Mouse (Mus musculus): ENCODE data around the gene Proca1. TPM values are rescaled to one million over a fixed set of nuclear protein-coding genes. Genes with fewer than 3 reads are reported as not detected.

Proca1 gene
- polyA plus RNA-seq, 1 experiment from 2014 or later, result 3.2 TPM

DNA sequence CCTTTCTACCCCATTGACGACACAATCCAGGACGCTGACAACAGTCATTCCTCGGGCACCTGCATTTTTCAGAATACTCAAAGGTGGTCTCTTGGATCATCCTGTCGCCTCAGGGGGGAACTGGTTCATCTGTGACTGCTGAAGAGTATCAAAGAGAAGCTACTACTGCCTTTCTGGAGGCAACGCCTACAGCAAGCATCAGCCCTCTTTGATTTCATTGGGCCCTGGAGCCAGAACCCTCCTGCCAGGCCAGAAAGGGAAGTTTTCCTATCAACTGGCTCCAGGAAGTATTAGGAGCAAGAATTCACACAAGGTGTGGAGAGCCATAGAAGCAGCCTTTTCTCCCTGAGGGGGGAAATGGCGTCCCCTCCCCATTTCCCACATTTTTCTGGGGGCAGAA is 26.6 kb upstream of the Proca1 start:
- H3K27ac ChIP-seq, result no peak overlapping the region; the same call in 1 of the 2 replicates
- peak overlapping the region; percentile 91; the same call in 1 of the 2 replicates for H3K4me3 ChIP-seq
- no peaks in the 10 kb centered on the region for H3K9me3 ChIP-seq
- peaks cover 19% of the 10 kb centered on the region for H3K36me3 ChIP-seq
- no peak overlapping the region for H3K4me2 ChIP-seq
- no peaks in the 10 kb centered on the region for H3K27me3 ChIP-seq
- no peak overlapping the region for H3K9ac ChIP-seq
- WGBS, result 46% methylated on average over 6 of the region's 6 CpGs
- ATAC-seq (ENCODE audit: insufficient number of reproducible peaks, insufficient read depth, low FRiP score, low TSS enrichment, low read depth), result no peak
- H3K4me1 ChIP-seq, result peaks cover 38% of the 10 kb centered on the region

DNA sequence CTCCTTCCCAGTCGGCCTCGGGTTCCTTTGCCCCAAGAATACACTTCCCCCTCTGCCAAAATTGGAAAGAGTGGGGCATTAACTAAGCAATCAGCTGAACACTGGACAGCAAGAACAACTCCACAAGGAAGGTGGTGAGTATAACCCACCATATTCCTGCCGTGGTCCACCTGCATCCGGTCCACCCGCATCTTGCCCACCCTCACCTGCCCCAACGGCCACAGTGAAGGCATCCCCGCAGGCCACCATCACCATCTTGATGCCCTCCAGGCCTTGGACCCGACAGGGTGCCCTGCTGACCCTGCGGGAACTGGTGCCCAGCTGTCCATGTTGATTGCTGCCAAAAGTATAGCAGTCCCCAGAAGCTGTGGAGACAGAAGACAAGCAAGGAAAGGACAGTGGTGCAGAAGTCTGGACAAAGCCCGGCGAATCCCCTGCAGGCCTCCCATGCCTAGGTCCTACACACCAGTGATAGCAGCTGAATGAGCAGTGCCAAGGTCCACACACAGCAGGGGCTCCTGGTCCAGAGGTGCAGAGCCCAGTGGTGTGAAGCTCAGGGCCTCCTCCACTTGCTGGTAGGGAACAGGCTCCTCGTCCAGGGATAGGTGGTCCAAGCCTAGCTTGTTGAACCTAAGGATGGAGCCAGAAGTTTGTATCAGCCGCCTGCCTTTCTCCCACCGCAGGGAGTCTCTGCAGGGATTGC is 25.8 kb upstream of the Proca1 start:
- 82% methylated on average over 14 of the region's 14 CpGs for WGBS
- Histone ChIP-seq H3K9me3 (no peaks in the 10 kb centered on the region), H3K4me3 (no peak overlapping the region)

DNA sequence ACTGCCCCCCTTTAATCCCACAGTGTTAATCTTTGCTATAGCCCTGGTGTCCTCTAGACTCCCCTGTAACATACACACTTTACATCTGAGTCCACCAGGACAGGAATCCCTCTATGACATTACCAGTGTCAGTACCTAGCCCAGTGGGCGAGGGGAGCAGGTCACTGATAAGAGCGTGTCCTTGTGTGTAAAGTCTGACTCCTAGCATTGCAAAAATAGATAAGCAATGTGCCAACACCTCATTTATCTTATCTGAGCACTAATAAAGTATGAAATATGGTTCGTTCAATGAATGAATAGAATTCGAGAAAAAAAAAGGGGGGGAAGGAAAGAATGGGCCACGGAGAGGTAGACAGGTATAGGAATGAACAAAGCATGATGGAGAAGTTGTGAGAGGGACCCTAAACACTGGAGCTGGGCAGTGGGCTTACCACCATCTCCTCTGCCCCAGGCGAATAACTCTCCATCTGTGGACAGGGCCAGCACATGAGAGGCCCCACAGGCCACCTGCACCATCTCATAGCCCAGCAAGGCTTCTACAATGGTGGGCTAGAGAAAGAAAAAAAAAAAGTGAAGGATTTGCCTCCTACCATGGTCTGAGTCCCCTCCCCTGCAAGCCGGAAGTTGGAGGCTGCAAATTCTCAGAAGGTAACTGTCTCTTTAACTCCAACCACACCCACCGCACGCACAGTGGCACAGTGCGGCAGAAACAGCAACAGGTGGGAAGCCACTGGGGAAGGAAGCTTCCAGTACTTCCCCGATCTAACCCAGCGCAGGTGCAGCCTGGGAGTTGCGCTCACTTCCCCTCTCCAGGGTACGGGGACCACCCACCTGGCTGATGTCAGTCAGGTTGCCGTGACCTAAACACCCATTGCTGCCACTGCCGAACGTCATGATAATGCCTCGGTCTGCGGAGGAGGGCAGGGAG is 24.4 kb upstream of the Proca1 start:
- no peak overlapping the region for H3K27ac ChIP-seq
- ATAC-seq (ENCODE audit: insufficient number of reproducible peaks, insufficient read depth, low FRiP score, low TSS enrichment, low read depth), result no peak
- peaks cover 18% of the 10 kb centered on the region for H3K4me1 ChIP-seq
- H3K4me3 ChIP-seq, result no peak overlapping the region
- H3K9ac ChIP-seq, result no peak overlapping the region
- H3K9me3 ChIP-seq, result no peaks in the 10 kb centered on the region
- 0 out of 2 replicates have a peak, but pooled peaks cover 6% of the 10 kb centered on the region for H3K36me3 ChIP-seq
- 49% methylated on average over 19 of the region's 19 CpGs for WGBS
- no peak overlapping the region for H3K4me2 ChIP-seq
- H3K27me3 ChIP-seq, result no peaks in the 10 kb centered on the region

More for the DNA sequence above, 25.8 kb upstream of the Proca1 start:
- no peak overlapping the region for H3K9ac ChIP-seq
- H3K36me3 ChIP-seq, result peaks cover 18% of the 10 kb centered on the region
- H3K4me2 ChIP-seq, result no peak overlapping the region
- H3K4me1 ChIP-seq, result peaks cover 32% of the 10 kb centered on the region
- ATAC-seq (ENCODE audit: insufficient number of reproducible peaks, insufficient read depth, low FRiP score, low TSS enrichment, low read depth), result no peak
- no peaks in the 10 kb centered on the region for H3K27me3 ChIP-seq
- no peak overlapping the region for H3K27ac ChIP-seq

DNA sequence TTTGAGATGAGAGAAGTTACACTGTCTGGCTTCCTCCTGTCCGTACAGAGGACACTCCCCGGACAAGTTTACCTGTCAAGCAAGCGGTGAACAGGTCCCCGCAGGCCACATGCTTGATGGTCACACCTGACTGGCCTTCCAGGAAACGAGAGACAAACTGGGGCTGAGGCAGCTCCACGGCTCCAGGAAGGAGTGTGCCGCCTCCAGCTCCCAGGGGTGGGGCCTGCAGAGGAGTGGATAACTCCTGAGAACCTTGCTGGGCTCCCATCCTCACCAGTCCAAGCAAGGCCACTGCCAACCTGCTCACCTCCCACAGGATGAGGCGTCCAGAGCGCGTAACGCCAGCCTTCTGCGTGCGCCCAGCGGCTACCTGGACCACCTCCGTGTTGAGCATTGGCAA is 22.9 kb upstream of the Proca1 start:
- Histone ChIP-seq H3K27me3 (no peaks in the 10 kb centered on the region), H3K9ac (no peak overlapping the region), H3K4me3 (no peak overlapping the region), H3K9me3 (no peaks in the 10 kb centered on the region), H3K36me3 (0 out of 2 replicates have a peak, but pooled peaks cover 6% of the 10 kb centered on the region), H3K27ac (no peak overlapping the region), H3K4me1 (peaks cover 21% of the 10 kb centered on the region), H3K4me2 (no peak overlapping the region)
- ATAC-seq (ENCODE audit: insufficient number of reproducible peaks, insufficient read depth, low FRiP score, low TSS enrichment, low read depth), result no peak
- WGBS, result 88% methylated on average over 15 of the region's 15 CpGs

DNA sequence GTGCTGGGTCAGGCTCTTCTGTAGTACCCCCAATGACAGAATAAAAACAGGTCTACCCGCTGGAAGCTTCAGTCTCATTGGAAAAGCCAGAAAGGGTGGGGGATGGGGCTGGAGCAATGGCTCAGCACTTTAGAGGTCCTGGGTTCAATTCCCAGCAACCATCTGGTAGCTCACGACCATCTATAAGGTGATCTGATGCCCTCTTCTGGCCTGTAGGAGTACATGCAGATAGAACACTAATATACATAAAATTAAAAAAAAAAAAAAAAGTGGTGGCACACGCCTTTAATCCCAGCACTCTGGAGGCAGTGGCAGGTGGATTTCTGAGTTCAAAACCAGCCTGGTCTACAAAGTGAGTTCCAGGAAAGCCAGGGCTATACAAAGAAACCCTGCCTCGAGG is 21.9 kb upstream of the Proca1 start:
- ATAC-seq (ENCODE audit: insufficient number of reproducible peaks, insufficient read depth, low FRiP score, low TSS enrichment, low read depth), result no peak
- H3K4me1 ChIP-seq, result peaks cover 18% of the 10 kb centered on the region
- no peak overlapping the region for H3K9ac ChIP-seq
- no peaks in the 10 kb centered on the region for H3K9me3 ChIP-seq
- H3K4me2 ChIP-seq, result no peak overlapping the region
- H3K27me3 ChIP-seq, result no peaks in the 10 kb centered on the region
- no peak overlapping the region for H3K4me3 ChIP-seq
- 79% methylated on average over 4 of the region's 4 CpGs for WGBS
- H3K36me3 ChIP-seq, result 0 out of 2 replicates have a peak, but pooled peaks cover 6% of the 10 kb centered on the region
- H3K27ac ChIP-seq, result no peak overlapping the region

DNA sequence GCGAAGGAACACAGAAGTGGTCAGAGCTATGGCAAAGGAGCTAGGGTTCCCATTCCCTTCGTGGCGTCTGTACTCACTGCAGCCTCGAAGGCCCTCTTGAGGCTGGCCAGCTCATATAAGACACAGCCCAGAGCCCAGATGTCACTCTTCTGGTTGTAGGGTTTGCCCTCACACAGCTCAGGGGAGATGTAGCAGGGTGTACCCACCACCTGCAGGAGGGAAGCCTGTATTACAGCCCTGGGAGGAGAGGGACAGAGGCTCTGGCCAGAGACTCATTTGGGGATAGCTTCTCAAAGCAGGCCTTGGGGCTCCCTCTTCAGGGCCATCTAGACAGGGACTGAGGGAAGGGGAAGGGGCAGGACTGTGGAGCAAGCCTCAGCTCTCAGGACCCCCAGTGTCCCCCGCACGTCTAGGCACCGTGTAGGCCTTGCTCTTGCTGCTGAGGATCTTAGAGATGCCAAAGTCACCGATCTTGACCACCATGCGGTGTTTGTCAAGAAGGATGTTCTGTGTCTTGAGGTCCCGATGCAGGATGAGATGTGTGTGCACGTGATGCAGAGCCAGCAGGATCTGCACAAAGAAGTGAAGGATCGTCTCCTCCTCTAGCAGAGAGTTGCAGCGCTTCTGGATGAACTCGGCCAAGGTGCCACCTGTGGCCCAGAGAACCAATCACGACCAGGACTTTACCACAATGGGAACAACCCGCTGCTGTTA is 21.0 kb upstream of the Proca1 start:
- no peak for ATAC-seq (ENCODE audit: insufficient number of reproducible peaks, insufficient read depth, low FRiP score, low TSS enrichment, low read depth)
- 82% methylated on average over 16 of the region's 16 CpGs for WGBS
- no peak overlapping the region; the same call in 1 of the 2 replicates for H3K9ac ChIP-seq
- no peaks in the 10 kb centered on the region for H3K9me3 ChIP-seq
- peaks cover 15% of the 10 kb centered on the region for H3K4me1 ChIP-seq
- H3K27me3 ChIP-seq, result no peaks in the 10 kb centered on the region
- H3K36me3 ChIP-seq, result 0 out of 2 replicates have a peak, but pooled peaks cover 6% of the 10 kb centered on the region
- H3K4me3 ChIP-seq, result no peak overlapping the region
- H3K27ac ChIP-seq, result no peak overlapping the region
- no peak overlapping the region for H3K4me2 ChIP-seq

DNA sequence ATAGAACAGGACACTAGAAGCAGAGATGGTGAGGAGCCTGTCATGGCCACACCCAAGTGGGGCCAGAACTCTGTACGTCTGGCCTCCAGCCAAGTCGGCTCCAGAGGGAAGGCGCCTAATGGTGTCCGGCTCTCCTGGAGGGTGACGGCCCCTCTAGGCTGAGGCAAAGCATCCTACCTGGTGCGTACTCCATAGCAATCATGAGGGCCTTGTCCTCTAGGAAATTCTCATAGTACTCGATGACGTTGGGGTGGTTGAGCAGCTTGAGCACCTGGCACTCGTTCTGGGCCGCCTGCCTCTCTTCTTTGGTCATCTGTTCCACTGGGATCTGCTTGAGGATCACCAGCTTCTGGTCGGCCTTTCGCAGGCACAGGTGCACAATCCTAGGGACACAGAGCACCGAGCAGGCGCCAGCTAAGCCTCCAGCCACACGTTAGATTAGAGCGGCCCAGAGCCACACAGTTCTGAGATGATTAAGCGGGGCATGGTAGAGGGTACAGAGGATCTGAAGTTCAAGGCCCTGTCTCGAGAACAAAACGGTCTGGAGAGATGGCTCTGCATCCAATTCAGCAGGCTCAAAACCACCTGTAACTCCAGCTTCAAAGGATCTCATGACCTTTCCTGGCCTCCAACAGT is 20.3 kb upstream of the Proca1 start:
- Histone ChIP-seq H3K27me3 (no peaks in the 10 kb centered on the region), H3K4me3 (no peak overlapping the region), H3K4me2 (no peak overlapping the region), H3K27ac (no peak overlapping the region), H3K4me1 (peaks cover 21% of the 10 kb centered on the region), H3K36me3 (0 out of 2 replicates have a peak, but pooled peaks cover 6% of the 10 kb centered on the region), H3K9me3 (no peaks in the 10 kb centered on the region), H3K9ac (peak overlapping the region; percentile 2; the same call in 1 of the 2 replicates)
- 80% methylated on average over 19 of the region's 19 CpGs for WGBS
- ATAC-seq (ENCODE audit: insufficient number of reproducible peaks, insufficient read depth, low FRiP score, low TSS enrichment, low read depth), result no peak

DNA sequence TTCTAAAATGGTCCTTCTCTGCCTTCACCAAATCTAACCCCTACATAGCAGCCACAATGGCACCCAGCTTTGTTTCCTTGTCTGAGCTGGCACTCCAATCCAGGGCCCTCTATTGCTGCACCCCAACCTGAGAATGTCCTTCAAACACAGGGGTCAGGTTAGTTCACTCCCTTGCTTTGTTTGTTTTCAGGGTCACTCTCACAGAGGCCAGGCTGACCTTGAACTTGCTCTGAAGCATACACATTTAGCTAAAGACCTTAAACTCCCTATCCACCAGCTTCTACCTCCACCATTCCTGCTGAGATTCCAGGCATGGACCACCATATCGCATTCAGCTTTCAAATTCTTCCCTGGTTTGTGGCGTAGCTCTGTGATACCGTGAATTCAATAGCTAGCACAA is 18.7 kb upstream of the Proca1 start:
- 0 out of 2 replicates have a peak overlapping the region, but pooled peaks have one; percentile 21 for H3K9ac ChIP-seq
- no peaks in the 10 kb centered on the region for H3K9me3 ChIP-seq
- no peak for ATAC-seq (ENCODE audit: insufficient number of reproducible peaks, insufficient read depth, low FRiP score, low TSS enrichment, low read depth)
- WGBS, result 88% methylated on average over 3 of the region's 3 CpGs
- peaks cover 24% of the 10 kb centered on the region for H3K4me1 ChIP-seq
- no peak overlapping the region for H3K27ac ChIP-seq
- H3K4me2 ChIP-seq, result no peak overlapping the region
- peaks cover 11% of the 10 kb centered on the region for H3K36me3 ChIP-seq
- no peak overlapping the region for H3K4me3 ChIP-seq
- no peaks in the 10 kb centered on the region for H3K27me3 ChIP-seq

DNA sequence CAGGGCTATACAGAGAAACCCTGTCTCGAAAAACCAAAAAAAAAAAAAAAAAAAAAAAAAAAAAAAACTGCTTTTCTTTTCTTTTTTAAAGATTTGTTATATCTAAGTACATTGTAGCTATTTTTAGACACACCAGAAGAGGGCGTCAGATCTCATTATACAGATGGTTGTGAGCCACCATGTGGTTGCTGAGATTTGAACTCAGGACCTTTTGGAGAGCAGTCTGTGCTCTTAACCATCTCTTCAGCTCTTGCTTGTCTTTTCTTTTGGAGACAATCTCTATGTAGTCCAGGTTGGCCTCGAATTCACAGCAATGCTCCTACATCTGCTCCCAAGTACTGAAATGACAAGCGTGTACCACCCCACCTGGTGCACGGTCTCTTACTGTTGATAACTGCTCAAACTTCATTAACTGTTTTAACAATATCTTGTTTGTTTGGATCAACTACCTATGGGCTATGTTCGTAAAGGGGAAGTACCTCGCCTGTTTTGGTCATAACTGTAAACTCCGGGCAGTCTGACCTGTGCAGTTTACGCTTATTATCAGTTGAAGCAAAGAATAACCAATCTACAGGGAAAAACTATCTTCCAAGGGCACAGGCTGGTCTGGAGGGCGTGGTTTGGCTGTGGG is 17.3 kb upstream of the Proca1 start:
- peak overlapping the region; percentile 77 for H3K9ac ChIP-seq
- H3K4me1 ChIP-seq, result peaks cover 38% of the 10 kb centered on the region
- H3K4me3 ChIP-seq, result peak overlapping the region; percentile 62
- H3K9me3 ChIP-seq, result no peaks in the 10 kb centered on the region
- peak overlapping the region; percentile 77 for H3K4me2 ChIP-seq
- H3K27ac ChIP-seq, result peak overlapping the region; percentile 96
- no peak for ATAC-seq (ENCODE audit: insufficient number of reproducible peaks, insufficient read depth, low FRiP score, low TSS enrichment, low read depth)
- H3K36me3 ChIP-seq, result peaks cover 25% of the 10 kb centered on the region
- H3K27me3 ChIP-seq, result no peaks in the 10 kb centered on the region
- WGBS, result 3% methylated on average over 9 of the region's 10 CpGs

DNA sequence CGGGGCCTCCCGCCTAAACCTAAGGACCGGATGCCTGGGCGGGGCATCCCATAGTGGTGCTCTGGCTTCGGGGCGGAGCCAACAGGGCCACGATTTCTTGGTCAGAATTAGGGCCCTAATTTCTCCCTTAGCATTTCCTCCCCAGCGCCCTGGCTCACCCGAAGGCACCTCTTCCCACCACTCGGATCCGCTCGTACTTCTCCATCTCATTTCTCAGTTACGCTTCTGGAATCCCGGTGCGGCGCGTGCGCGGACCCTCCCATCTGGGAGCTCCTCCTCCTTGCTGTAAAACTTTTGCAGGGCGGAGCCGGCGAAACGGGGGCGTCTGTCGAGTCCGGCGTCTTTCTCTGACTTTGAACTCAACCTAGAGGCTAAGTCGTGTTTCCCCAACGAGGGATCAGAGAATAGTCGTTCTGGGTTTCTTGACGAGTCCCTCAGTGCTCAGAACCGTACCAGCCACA is 16.8 kb upstream of the Proca1 start, which contains the start of the genes Nek8 and Tlcd1:
Nek8 (minus strand) TSS at position 274 of the 461 bp plus-strand sequence.
Tlcd1 (plus strand) TSS at position 310 of the 461 bp plus-strand sequence.
- Histone ChIP-seq H3K9me3 (no peaks in the 10 kb centered on the region), H3K9ac (peak within 1 kb of the TSS; percentile 77), H3K27ac (peak within 1 kb of the TSS; percentile 96), H3K4me3 (peak within 1 kb of the TSS; percentile 62), H3K36me3 (peaks cover 30% of the 10 kb centered on the region), H3K27me3 (no peaks in the 10 kb centered on the region), H3K4me2 (peak within 1 kb of the TSS; percentile 77), H3K4me1 (peaks cover 42% of the 10 kb centered on the region)
- ATAC-seq (ENCODE audit: insufficient number of reproducible peaks, insufficient read depth, low FRiP score, low TSS enrichment, low read depth), result peak; percentile 35; the same call in 1 of the 2 replicates
- WGBS, result under 1% methylated on average over 32 of the region's 32 CpGs
